Mouse (Mus musculus): ENCODE measurements at regions not wholly inside any gene's neighbourhood (a gene's known extent, or its start where the extent isn't known, plus 50 kb on each side); places are given as distances from the start of the nearest gene placed in this dataset.

- TF ChIP-seq POLR2A (IDR thresholded peaks at IDR 0.05; ENCODE audit: insufficient read depth, low read length) (no peak), CTCF (IDR thresholded peaks at IDR 0.05; ENCODE audit: low read depth, low read length) (no peak), EP300 (IDR thresholded peaks at IDR 0.05; ENCODE audit: insufficient read depth, low read depth, low read length) (no peak)
Measured at GRCm38 (mm10) chr15:6132216-6132615, 167.4 kb upstream of the Dab2 start.
